Mouse (Mus musculus): ENCODE data around the gene Tdrd6.

Gene Tdrd6

DNA sequence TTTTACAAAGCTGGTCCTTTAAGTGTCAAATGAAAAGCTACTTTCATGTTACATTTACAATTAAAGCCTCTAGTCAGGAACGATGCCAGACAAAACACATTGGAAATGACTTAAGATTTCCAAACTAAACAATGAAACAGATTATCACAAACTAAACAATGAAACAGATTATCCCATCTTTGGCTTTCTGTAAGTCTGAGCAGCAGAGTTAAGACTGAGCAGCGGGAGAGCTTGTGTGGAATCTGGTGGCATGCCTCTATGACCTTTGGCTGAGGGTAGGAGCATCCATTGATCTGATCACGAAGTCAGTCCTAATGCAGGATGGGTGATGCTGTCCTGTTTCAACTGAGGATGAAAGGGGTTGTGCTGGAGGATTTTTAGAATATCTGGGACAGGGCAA, 17.9 kb downstream of the Tdrd6 start:
- no peak for DNase-seq (ENCODE audit: low read depth, low spot score)

GRCm38 (mm10) chr17:43611586-43611985, 18.5 kb downstream of the Tdrd6 start:
- DNase-seq (ENCODE audit: low read depth, low spot score), result peak; percentile 3

DNA sequence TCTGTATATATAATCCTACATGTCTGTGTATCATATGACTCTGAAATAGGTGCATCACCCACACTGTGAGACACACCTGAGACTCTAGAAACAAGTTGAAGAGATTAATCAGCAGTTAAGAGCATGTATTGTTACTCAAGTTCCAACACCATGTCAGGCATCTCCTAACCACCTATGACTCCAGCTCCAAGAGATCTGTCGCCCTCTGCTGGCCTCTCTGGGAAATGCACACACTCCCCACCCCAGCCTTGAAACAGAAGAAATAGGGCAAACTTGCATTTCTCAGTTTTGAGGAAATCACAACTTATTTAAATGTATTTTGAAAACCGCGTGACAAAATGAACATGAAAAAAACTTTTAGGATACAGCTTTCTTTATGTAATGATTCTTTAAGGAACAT, 23.4 kb downstream of the Tdrd6 start:
- DNase-seq (ENCODE audit: low read depth, low spot score), result peak; percentile 45

GRCm38 (mm10) chr17:43598706-43599105, 31.4 kb downstream of the Tdrd6 start:
- no peak for DNase-seq (ENCODE audit: low read depth, low spot score)

DNA sequence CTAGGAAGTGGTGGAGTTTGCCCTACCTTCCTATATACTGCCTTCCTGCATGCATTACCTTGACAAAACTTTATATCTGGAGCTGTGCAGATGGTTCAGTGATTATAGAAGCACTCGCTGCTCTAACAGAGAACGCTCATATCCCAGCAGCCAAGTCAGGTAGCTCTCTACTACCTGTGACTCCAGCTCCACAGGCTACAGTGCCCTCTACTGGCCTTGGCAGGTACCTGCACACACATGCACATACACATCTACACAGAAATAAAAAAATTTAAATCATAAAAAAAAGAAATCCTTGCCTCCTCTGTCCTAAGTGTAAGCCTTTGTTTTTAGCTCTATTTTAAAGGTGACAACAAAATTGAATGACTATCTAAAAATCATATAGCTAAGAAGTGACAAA, 32.4 kb downstream of the Tdrd6 start:
- DNase-seq (ENCODE audit: low read depth, low spot score), result no peak

GRCm38 (mm10) chr17:43592296-43593291, 37.5 kb downstream of the Tdrd6 start:
- no peak for DNase-seq (ENCODE audit: low read depth, low spot score)

DNA sequence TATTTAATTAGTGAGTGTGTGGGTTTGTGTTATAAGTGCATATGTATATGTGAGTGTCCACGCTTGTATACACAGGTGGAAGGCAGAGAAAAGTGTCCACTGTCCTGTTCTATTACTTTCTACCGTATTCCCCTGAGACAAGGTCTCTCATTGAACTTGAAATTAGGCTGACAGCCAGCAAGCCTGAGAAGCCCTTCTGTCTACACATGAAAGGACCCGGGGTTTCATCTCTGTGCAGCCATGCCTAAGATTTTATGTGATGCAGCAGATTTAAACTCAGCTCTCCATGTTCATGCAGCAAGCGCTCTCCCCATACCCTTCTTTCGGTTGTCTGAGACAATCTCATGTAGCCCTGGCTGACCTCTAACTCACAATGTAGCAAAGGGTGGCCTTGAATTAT, 39.6 kb downstream of the Tdrd6 start:
- no peak for DNase-seq (ENCODE audit: low read depth, low spot score)

- DNase-seq (ENCODE audit: low read depth, low spot score), result no peak
Observed at GRCm38 (mm10) chr17:43589750-43590149, 40.3 kb downstream of the Tdrd6 start.

GRCm38 (mm10) chr17:43587278-43587677, 42.8 kb downstream of the Tdrd6 start:
- DNase-seq (ENCODE audit: low read depth, low spot score), result no peak

DNA sequence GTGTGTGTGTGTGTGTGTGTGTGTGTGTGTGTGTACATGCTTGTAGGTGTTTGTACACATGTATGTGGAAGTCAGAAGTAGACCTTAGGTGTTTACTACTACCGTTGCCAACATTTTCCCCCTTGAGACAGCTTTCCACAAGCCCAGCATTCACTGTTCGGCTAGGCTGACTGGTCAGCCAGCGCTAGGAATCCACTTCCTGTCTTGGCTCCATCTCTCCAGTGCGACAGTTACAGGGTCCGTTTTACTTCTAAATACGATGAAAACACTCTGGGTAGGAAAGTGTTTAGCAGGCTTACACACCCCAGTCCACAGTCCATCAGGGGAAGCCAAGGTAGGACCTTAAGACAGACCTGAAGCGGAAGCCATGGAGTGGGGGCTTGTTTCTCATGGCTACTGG, 45.3 kb downstream of the Tdrd6 start:
- DNase-seq (ENCODE audit: low read depth, low spot score), result no peak

DNA sequence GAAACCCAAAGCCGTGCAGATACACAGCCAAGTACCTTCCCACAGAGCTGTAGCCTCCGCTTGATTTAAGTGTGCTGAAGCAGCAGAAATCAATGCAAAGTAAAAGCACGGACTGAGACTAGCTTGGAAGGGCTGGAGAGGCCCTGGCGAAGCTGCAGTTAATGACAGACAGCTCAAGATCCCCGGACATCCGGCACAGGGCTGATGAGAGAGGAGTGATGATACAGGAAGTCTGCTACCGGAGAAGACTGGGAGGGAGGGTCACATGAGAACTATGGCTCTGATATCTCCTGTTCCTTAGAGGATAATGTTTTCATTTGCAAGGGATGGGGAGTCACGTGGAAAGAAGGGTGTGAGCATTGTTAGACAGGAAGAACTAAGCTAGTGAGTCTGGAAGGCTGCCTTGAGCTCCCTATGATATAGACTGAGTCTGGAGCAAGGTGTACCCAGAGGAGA, 49.1 kb downstream of the Tdrd6 start:
- DNase-seq (ENCODE audit: low read depth, low spot score), result peak; percentile 41

GRCm38 (mm10) chr17:43580456-43580855, 49.6 kb downstream of the Tdrd6 start:
- DNase-seq (ENCODE audit: low read depth, low spot score), result no peak

- DNase-seq (ENCODE audit: low read depth, low spot score), result peak; percentile 40
Observed at GRCm38 (mm10) chr17:43573624-43574073, 56.5 kb downstream of the Tdrd6 start.

GRCm38 (mm10) chr17:43569287-43569686, 60.8 kb downstream of the Tdrd6 start:
- peak; percentile 37 for DNase-seq (ENCODE audit: low read depth, low spot score)

- DNase-seq (ENCODE audit: low read depth, low spot score), result no peak
Observed at GRCm38 (mm10) chr17:43567992-43568888, 61.9 kb downstream of the Tdrd6 start, which contains the start of gene Pla2g7. Pla2g7 (plus strand) TSS chr17:43568098.

DNA sequence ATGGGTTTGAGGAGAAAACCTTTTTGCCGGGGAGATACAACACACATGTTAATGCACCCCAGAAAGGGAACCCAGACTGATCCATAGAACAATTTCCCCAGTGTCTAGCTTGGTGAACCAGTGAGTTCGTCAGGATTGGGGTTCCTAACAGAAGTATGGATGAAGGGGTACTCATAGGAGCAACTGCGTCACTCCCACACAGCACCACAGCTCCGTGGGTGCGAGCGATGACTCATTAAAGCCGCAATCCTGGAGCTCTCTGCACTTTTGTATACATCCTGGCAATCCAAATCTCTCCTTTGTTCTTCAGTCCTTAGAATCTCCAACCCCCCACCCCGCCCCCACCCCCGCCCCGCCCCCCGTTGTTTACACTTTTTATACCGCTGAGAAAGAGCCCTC, 62.5 kb downstream of the Tdrd6 start:
- DNase-seq (ENCODE audit: low read depth, low spot score), result no peak

All from skeletal muscle tissue, adult 2 months (tissue).